Mouse (Mus musculus): ENCODE measurements around the gene Scgb2b18. TPM values are rescaled to one million over a fixed set of nuclear protein-coding genes. Genes with fewer than 3 reads are reported as not detected.

Gene Scgb2b18
- not detected in 2 replicates for polyA plus RNA-seq (2015; fragmentation: Nextera tagmentation; extraction: Ambion mirVana)

GRCm38 (mm10) chr7:33173764-33174163 lies at the start of gene Scgb2b18:
Scgb2b18 (minus strand) TSS chr7:33173864.

GRCm38 (mm10) chr7:33185268-33185667 lies 11.6 kb upstream of the Scgb2b18 start, which contains the start of gene Scgb1b18:
Scgb1b18 (plus strand) TSS chr7:33185568.

Other genes starting within 250 kb of the Scgb2b18 start
- not detected in 2 replicates for gene Scgb2b17, start 117.3 kb downstream of the Scgb2b18 start, polyA plus RNA-seq (2015; fragmentation: Nextera tagmentation; extraction: Ambion mirVana)
- not detected in 2 replicates for gene Scgb1b17, start 110.4 kb downstream of the Scgb2b18 start, polyA plus RNA-seq (2015; fragmentation: Nextera tagmentation; extraction: Ambion mirVana)
- gene Scgb1b18, start 11.7 kb upstream of the Scgb2b18 start, polyA plus RNA-seq (2015; fragmentation: Nextera tagmentation; extraction: Ambion mirVana) = not detected in 2 replicates
- gene Scgb2b19, start 106.5 kb upstream of the Scgb2b18 start, polyA plus RNA-seq (2015; fragmentation: Nextera tagmentation; extraction: Ambion mirVana) = not detected in 2 replicates
- gene Scgb1b19, start 113.4 kb upstream of the Scgb2b18 start, polyA plus RNA-seq (2015; fragmentation: Nextera tagmentation; extraction: Ambion mirVana) = not detected in 2 replicates
- not detected in 2 replicates for gene Scgb2b20, start 192.5 kb upstream of the Scgb2b18 start, polyA plus RNA-seq (2015; fragmentation: Nextera tagmentation; extraction: Ambion mirVana)
- gene Scgb1b20, start 199.4 kb upstream of the Scgb2b18 start, polyA plus RNA-seq (2015; fragmentation: Nextera tagmentation; extraction: Ambion mirVana) = not detected in 2 replicates